Mouse (Mus musculus) kidney, embryonic 15.5 days (tissue): ENCODE results near the gene Slc12a9. TPM values are rescaled to one million over a fixed set of nuclear protein-coding genes. Genes with fewer than 3 reads are reported as not detected.

ENCODE experiments used
- ATAC-seq: fragments of 200-750 bp; cut with Nextera tagmentation; replicated peaks from 2 replicates; pipeline ENCODE4 v1.8.0; 2017; ENCODE audit warnings: moderate TSS enrichment; ENCODE audit not compliant: low FRiP score
- H3K27ac ChIP-seq: fragments of 300-500 bp; sonication (generic); 2 replicates; pipeline ENCODE4 v1.5.1; 2015; ENCODE audit warnings: mild to moderate bottlenecking, inconsistent platforms
- H3K27me3 ChIP-seq: fragments of 300-500 bp; sonication (generic); 2 replicates; pipeline ENCODE4 v1.6.1; 2015; ENCODE audit warnings: inconsistent platforms
- H3K36me3 ChIP-seq: fragments of 300-500 bp; sonication (generic); 2 replicates; pipeline ENCODE4 v1.6.1; 2015; ENCODE audit warnings: inconsistent platforms
- H3K4me1 ChIP-seq: fragments of 300-500 bp; sonication (generic); 2 replicates; pipeline ENCODE4 v1.6.1; 2015; ENCODE audit warnings: inconsistent platforms
- H3K4me2 ChIP-seq: fragments of 300-500 bp; sonication (generic); 2 replicates; pipeline ENCODE4 v1.6.1; 2015; ENCODE audit warnings: moderate library complexity, mild to moderate bottlenecking, inconsistent platforms
- H3K4me3 ChIP-seq: fragments of 300-500 bp; sonication (generic); replicated peaks from 2 replicates; pipeline ENCODE4 v1.5.1; 2015; ENCODE audit warnings: mild to moderate bottlenecking, inconsistent platforms
- H3K9ac ChIP-seq: fragments of 300-500 bp; sonication (generic); 2 replicates; pipeline ENCODE4 v1.6.1; 2015; ENCODE audit warnings: mild to moderate bottlenecking, inconsistent platforms
- H3K9me3 ChIP-seq: fragments of 300-500 bp; sonication (generic); replicated peaks from 2 replicates; pipeline ENCODE4 v1.6.1; 2016; ENCODE audit warnings: inconsistent platforms
- WGBS: fragments of 180-500 bp; shearing (Covaris S2); methylation state at CpG from one replicate; pipeline ENCODE4 v1.1.7; 2015; ENCODE audit warnings: mixed read lengths; 5-methylcytosine and 5-hydroxymethylcytosine counted together
- polyA plus RNA-seq: library from polyadenylated mRNA; unstranded; fragments of >200 nt; fragmentation: Nextera tagmentation; extraction: Ambion mirVana; gene quantifications from 2 replicates; pipeline ENCODE4 v1.2.1, GENCODE M21; 2015

Gene Slc12a9
- polyA plus RNA-seq, 1 experiment from 2014 or later = 16.0 TPM

DNA sequence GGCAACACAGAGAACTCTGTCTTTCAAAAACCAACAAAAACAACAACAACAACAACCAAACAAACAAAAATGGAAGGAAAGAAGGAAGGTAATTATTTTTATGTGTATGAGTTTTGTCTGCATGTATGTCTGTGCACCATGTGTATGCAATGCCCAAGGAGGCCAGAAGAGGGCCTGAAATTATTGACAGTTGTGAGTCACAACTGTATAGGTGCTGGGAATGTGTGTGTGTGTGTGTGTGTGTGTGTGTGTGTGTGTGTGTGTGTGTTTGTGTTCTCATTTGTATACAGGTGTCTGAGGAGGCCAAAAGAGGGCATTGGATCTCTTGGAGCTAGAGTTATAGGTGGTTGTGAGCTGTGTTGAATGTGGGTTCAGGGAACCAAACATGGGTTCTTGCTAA is 10.5 kb upstream of the Slc12a9 start:
- no peaks in the 10 kb centered on the region for H3K27me3 ChIP-seq
- peaks cover 55% of the 10 kb centered on the region for H3K4me1 ChIP-seq
- no peak overlapping the region for H3K27ac ChIP-seq
- no peak overlapping the region for H3K4me2 ChIP-seq
- ATAC-seq = no peak
- no peak overlapping the region for H3K9ac ChIP-seq
- 0 out of 2 replicates have a peak, but pooled peaks cover 2% of the 10 kb centered on the region for H3K9me3 ChIP-seq
- H3K36me3 ChIP-seq = no peaks in the 10 kb centered on the region
- no peak overlapping the region for H3K4me3 ChIP-seq

DNA sequence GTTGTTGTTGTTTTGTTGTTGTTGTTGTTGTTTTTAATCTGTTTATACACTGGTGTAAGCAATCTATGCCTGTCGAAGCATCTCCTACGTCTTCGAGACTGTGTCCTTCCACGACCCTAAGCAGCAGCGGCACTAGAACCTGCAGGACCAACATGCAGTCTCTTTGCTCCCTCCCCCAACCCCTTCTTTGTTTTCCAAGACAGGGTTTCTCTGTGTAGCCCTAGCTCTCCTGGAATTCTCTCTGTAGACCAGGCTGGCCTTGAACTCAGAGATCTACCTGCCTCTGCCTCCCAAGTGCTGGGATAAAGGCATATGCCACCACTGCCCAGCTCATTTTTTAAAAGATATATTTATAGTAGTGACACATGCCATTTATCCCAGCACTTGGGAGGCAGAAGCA is 10.0 kb upstream of the Slc12a9 start:
- Histone ChIP-seq H3K9me3 (0 out of 2 replicates have a peak, but pooled peaks cover 2% of the 10 kb centered on the region), H3K27ac (0 out of 2 replicates have a peak overlapping the region, but pooled peaks have one; percentile 13), H3K36me3 (no peaks in the 10 kb centered on the region), H3K27me3 (no peaks in the 10 kb centered on the region), H3K4me2 (no peak overlapping the region), H3K4me1 (peaks cover 52% of the 10 kb centered on the region), H3K9ac (no peak overlapping the region), H3K4me3 (no peak overlapping the region)
- no peak for ATAC-seq
- WGBS = 88% methylated on average over 5 of the region's 5 CpGs

DNA sequence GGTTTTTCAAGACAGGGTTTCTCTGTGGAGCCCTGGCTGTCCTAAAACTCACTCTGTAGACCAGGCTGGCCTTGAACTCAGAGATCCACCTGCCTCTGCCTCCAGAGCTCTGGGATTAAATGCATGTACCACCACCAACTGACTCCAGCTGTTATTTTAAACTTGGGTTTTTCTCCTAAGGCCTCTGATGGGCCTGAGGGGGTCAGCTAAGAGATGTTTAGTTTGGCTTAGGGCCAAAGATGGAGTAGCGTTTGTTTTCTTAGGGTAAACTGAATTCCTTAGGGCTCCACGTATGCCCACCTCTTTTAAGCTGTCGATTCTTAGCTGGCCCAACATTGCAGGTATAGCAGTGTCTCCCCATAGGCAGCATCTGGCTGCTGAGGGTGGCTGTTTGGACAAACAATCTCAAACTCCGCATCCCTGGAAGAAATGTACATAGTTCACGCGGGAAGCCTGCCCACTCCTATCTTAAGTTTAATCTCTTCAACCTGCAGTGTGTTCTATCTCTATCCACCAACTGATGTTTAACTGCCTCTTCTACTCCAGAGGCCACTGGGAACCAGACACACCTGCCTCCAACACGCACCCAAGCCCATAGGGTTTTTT is 9.1 kb upstream of the Slc12a9 start:
- peaks cover 48% of the 10 kb centered on the region for H3K4me1 ChIP-seq
- H3K36me3 ChIP-seq = no peaks in the 10 kb centered on the region
- ATAC-seq = no peak
- H3K4me3 ChIP-seq = no peak overlapping the region
- H3K9ac ChIP-seq = no peak overlapping the region
- no peaks in the 10 kb centered on the region for H3K27me3 ChIP-seq
- H3K4me2 ChIP-seq = no peak overlapping the region
- 0 out of 2 replicates have a peak overlapping the region, but pooled peaks have one; percentile 14 for H3K27ac ChIP-seq
- 48% methylated on average over 7 of the region's 7 CpGs for WGBS
- 0 out of 2 replicates have a peak, but pooled peaks cover 2% of the 10 kb centered on the region for H3K9me3 ChIP-seq

GRCm38 (mm10) chr5:137340222-137340621 is 6.8 kb upstream of the Slc12a9 start:
- H3K4me2 ChIP-seq = peak overlapping the region; percentile 77; the same call in 1 of the 2 replicates
- no peaks in the 10 kb centered on the region for H3K27me3 ChIP-seq
- H3K9ac ChIP-seq = no peak overlapping the region; the same call in 1 of the 2 replicates
- ATAC-seq = no peak
- WGBS = 75% methylated on average over 6 of the region's 6 CpGs
- peaks cover 34% of the 10 kb centered on the region for H3K4me1 ChIP-seq
- no peaks in the 10 kb centered on the region for H3K36me3 ChIP-seq
- no peak overlapping the region; the same call in 1 of the 2 replicates for H3K4me3 ChIP-seq
- H3K27ac ChIP-seq = peak overlapping the region; percentile 92
- 0 out of 2 replicates have a peak, but pooled peaks cover 2% of the 10 kb centered on the region for H3K9me3 ChIP-seq

- WGBS = 5% methylated on average over 22 of the region's 22 CpGs
- Histone ChIP-seq H3K27me3 (no peaks in the 10 kb centered on the region), H3K27ac (peak overlapping the region; percentile 92), H3K36me3 (no peaks in the 10 kb centered on the region), H3K9me3 (0 out of 2 replicates have a peak, but pooled peaks cover 2% of the 10 kb centered on the region), H3K4me2 (peak overlapping the region; percentile 77), H3K4me3 (peak overlapping the region; percentile 47), H3K4me1 (peaks cover 32% of the 10 kb centered on the region), H3K9ac (peak overlapping the region; percentile 52)
- ATAC-seq = peak; percentile 47
These were observed 6.0 kb upstream of the Slc12a9 start for GRCm38 (mm10) chr5:137339290-137339979.

GRCm38 (mm10) chr5:137338663-137339289 is 5.4 kb upstream of the Slc12a9 start:
- Histone ChIP-seq H3K4me3 (peak overlapping the region; percentile 47), H3K9me3 (0 out of 2 replicates have a peak, but pooled peaks cover under 1% of the 10 kb centered on the region), H3K36me3 (no peaks in the 10 kb centered on the region), H3K27me3 (no peaks in the 10 kb centered on the region), H3K27ac (peak overlapping the region; percentile 92), H3K4me2 (peak overlapping the region; percentile 77), H3K4me1 (peaks cover 32% of the 10 kb centered on the region), H3K9ac (peak overlapping the region; percentile 52)
- WGBS = 2% methylated on average over 11 of the region's 11 CpGs
- ATAC-seq = peak; percentile 17; the same call in 1 of the 2 replicates

DNA sequence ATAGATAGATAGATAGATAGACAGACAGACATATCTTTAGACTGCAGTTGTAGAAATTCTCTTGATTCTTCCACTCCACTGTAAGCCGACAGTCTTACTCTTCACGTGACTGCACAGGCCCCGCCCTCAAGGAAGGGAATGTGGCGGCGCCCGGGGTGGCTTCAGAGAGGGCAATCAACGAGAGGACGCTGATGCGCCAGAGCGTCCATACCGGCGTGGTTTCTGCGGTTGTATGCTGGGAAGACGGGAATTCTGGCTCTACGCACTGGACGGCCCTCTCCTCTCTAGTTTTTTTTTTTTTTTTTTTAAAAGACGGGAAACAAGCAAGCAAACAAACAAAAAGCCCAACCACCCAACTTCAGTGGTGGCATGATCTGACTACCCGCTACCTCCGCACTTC is 4.9 kb upstream of the Slc12a9 start:
- WGBS = under 1% methylated on average over 19 of the region's 19 CpGs
- H3K9ac ChIP-seq = peak overlapping the region; percentile 52
- H3K36me3 ChIP-seq = no peaks in the 10 kb centered on the region
- H3K27me3 ChIP-seq = no peaks in the 10 kb centered on the region
- peaks cover 32% of the 10 kb centered on the region for H3K4me1 ChIP-seq
- H3K4me3 ChIP-seq = peak overlapping the region; percentile 47
- ATAC-seq = peak; percentile 81
- no peaks in the 10 kb centered on the region for H3K9me3 ChIP-seq
- peak overlapping the region; percentile 77 for H3K4me2 ChIP-seq
- H3K27ac ChIP-seq = peak overlapping the region; percentile 92

- Histone ChIP-seq H3K27me3 (no peaks in the 10 kb centered on the region), H3K9ac (no peak overlapping the region), H3K4me3 (no peak overlapping the region), H3K27ac (peak overlapping the region; percentile 41), H3K9me3 (no peaks in the 10 kb centered on the region), H3K4me1 (peaks cover 38% of the 10 kb centered on the region), H3K4me2 (no peak overlapping the region), H3K36me3 (no peaks in the 10 kb centered on the region)
- no peak for ATAC-seq
- WGBS = 60% methylated on average over 8 of the region's 8 CpGs
These were observed 3.8 kb upstream of the Slc12a9 start for GRCm38 (mm10) chr5:137337190-137337589.

DNA sequence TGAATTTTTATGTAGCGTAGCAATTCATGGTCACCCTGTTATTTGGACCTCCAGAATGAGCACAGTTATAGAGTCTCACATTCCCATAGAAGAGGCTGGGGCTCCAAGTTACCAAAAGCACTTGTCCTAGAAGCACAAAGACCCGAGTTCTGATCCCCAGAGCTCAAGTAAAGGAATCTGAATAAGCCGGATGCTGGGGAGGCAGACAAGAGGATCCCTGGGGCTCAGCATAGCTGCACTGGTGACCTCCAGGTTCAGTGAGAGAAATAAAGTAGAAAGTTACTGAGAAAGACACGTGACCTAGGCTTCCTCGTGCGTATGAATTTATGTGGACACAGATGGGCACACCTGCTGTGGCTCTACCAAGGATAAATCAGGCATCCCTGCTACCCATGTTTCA is 1.7 kb upstream of the Slc12a9 start:
- no peak for ATAC-seq
- H3K36me3 ChIP-seq = no peaks in the 10 kb centered on the region; the same call in 1 of the 2 replicates
- 70% methylated on average over 6 of the region's 6 CpGs for WGBS

DNA sequence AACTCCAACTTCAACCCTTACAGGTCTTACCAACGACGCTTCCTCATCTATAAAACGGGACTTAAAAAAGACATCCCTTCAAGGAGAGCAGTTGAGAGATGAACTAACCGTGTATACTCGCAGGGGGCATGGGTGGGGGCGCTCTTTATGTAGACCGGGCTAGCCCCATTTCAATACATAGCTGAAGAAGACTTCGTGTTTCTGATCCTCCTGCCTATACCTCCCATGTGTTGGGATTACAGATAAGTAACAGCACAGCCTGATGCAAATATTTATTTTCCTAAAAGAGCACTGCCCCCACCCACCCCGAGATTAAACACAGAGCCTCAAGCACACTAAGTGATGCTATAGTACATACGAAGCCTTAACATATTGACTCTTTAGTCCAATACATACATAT is 920 bp upstream of the Slc12a9 start:
- H3K4me3 ChIP-seq = peak overlapping the region; percentile 77
- H3K4me1 ChIP-seq = peaks cover 29% of the 10 kb centered on the region
- 61% methylated on average over 10 of the region's 10 CpGs for WGBS
- peak overlapping the region; percentile 97 for H3K4me2 ChIP-seq
- H3K9me3 ChIP-seq = no peaks in the 10 kb centered on the region
- H3K9ac ChIP-seq = no peak overlapping the region
- H3K27ac ChIP-seq = peak overlapping the region; percentile 79; the same call in 1 of the 2 replicates
- no peak for ATAC-seq
- H3K27me3 ChIP-seq = no peaks in the 10 kb centered on the region
- H3K36me3 ChIP-seq = no peaks in the 10 kb centered on the region; the same call in 1 of the 2 replicates

More for the DNA sequence above, 1.7 kb upstream of the Slc12a9 start:
- Histone ChIP-seq H3K4me3 (no peak overlapping the region), H3K9ac (0 out of 2 replicates have a peak overlapping the region, but pooled peaks have one; percentile 18), H3K4me1 (peaks cover 37% of the 10 kb centered on the region), H3K27me3 (no peaks in the 10 kb centered on the region), H3K4me2 (no peak overlapping the region), H3K9me3 (no peaks in the 10 kb centered on the region), H3K27ac (no peak overlapping the region)

DNA sequence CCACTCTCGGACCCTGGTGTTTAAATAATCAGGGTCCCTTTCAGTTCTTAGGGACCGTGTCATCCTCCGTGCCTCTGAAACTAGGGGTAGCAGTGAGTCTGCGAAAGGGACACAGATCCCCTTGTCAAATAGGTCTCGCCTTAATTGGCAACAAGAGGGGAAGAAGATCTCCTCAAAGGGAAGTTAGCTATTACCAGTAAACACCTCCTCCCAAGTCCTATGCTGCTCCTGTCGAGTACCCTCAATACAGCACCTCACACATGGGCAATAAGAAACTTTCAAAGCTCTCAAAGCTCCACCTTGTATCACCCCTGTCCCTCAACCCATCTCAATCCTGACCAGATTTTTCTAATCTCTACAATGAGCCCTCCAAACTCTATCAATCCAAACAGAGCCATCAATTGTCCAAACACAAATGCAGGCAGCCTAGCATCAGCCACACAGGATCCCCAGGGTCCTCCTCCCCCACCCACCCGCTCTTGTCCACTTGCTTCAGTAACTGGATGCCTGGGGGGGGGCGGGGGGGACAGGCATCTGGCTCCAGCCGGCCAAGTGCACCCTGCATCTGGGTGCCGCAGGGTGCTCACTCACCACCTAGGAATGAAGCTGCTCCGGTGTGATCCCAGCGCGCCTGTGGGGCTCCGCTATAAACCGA is 413 bp downstream of the Slc12a9 start:
- Histone ChIP-seq H3K4me3 (peak overlapping the region; percentile 77), H3K4me1 (peaks cover 23% of the 10 kb centered on the region), H3K9me3 (no peaks in the 10 kb centered on the region), H3K27ac (peak overlapping the region; percentile 79), H3K27me3 (no peaks in the 10 kb centered on the region), H3K9ac (peak overlapping the region; percentile 66), H3K36me3 (peaks cover 2% of the 10 kb centered on the region; the same call in 1 of the 2 replicates), H3K4me2 (peak overlapping the region; percentile 97)
- no peak; the same call in 1 of the 2 replicates for ATAC-seq
- 13% methylated on average over 15 of the region's 15 CpGs for WGBS
